Mouse (Mus musculus) erythroblast, embryonic 14.5 days (primary cell): ENCODE measurements around the gene Cep170b.

ENCODE experiments used
- GATA1 ChIP-seq: IDR thresholded peaks from 2 replicates; pipeline ENCODE4 v1.6.1; 2012; ENCODE audit warnings: low read length, inconsistent platforms, mixed read lengths
- TAL1 ChIP-seq: IDR thresholded peaks from 3 replicates; pipeline ENCODE4 v1.6.1; 2012; ENCODE audit warnings: low read length, inconsistent platforms, mixed read lengths

- TF ChIP-seq TAL1 (no peak), GATA1 (no peak)
Observed at GRCm38 (mm10) chr12:112738281-112739022, 18.2 kb downstream of the Cep170b start.
